Mouse (Mus musculus): ENCODE results near the gene Frs3. TPM values are rescaled to one million over a fixed set of nuclear protein-coding genes. Genes with fewer than 3 reads are reported as not detected.

Gene Frs3
- polyA plus RNA-seq, 2 experiments: 0.67 to 3.0 TPM

DNA sequence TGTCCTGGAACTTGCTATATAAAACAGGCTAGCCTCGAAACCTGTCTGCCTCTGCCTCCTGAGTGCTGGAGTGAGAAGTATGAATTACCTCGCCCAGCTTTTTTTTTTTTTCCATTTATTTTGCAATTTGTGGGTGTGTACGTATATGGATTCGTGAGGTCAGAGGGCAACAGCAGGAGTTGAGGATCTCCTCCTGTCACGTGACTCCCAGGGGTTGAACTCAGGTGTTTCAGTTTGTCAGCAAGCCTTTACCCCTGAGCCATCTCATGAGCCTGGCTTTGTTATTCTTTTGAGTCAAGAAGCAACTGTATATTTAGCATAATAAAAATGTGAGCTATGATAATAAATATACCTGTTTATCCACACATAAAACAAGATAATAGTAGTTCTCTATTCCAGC lies 33.1 kb upstream of the Frs3 start:
- ATAC-seq (ENCODE audit: insufficient read depth): no peak

DNA sequence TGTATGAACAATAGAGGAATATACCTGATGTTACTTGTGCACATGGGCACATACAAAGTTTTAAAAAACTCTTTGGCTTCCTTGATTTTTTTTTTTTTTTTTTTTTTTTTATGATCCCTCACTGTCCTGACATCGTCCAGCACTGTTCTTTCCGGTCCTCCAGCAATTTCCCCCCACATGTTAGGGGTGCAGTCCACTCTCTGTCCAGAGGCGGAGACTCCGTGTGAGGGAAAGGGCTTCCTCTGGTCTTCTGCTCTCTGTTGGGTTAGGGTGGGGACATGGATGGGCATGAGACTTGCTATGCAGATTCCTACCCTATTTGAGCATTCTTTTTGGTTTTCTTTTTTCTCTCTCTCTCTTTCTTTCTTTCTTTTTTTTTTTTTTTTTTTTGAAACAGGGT lies 30.9 kb upstream of the Frs3 start:
- no peak overlapping the region for H3K27ac ChIP-seq
- ATAC-seq (ENCODE audit: insufficient read depth): no peak
- no peaks in the 10 kb centered on the region for H3K9me3 ChIP-seq (ENCODE audit: control insufficient read depth, low read length)
- no peak overlapping the region for H3K4me3 ChIP-seq (ENCODE audit: insufficient read depth in 1 of 2, low read depth in 2 of 2, low read length in 2 of 2)
- H3K36me3 ChIP-seq (replicated peaks; ENCODE audit: control insufficient read depth, insufficient read depth, low read depth): peaks cover 3% of the 10 kb centered on the region
- H3K4me2 ChIP-seq (ENCODE audit: low read depth): no peak overlapping the region
- DNase-seq (ENCODE audit: low read depth in 3 of 3, low spot score in 3 of 3): no peak
- H3K4me1 ChIP-seq (replicated peaks; ENCODE audit: control insufficient read depth in 2 of 2, insufficient read depth in 2 of 2, low read length in 1 of 2): no peaks in the 10 kb centered on the region
- WGBS (ENCODE audit: insufficient replicate concordance): 81% methylated on average over 4 of the region's 4 CpGs
- H3K27me3 ChIP-seq (ENCODE audit: control insufficient read depth, insufficient read depth, low read length): no peaks in the 10 kb centered on the region
- H3K9ac ChIP-seq (replicated peaks): no peak overlapping the region
- TF ChIP-seq CTCF (IDR thresholded peaks at IDR 0.05; ENCODE audit: low read depth) (no peak), EP300 (IDR thresholded peaks at IDR 0.05; ENCODE audit: low read depth) (no peak)

More for the DNA sequence above, 33.1 kb upstream of the Frs3 start:
- H3K4me3 ChIP-seq (ENCODE audit: insufficient read depth in 1 of 2, low read depth in 2 of 2, low read length in 2 of 2): no peak overlapping the region
- no peaks in the 10 kb centered on the region for H3K4me1 ChIP-seq (replicated peaks; ENCODE audit: control insufficient read depth in 2 of 2, insufficient read depth in 2 of 2, low read length in 1 of 2)
- TF ChIP-seq EP300 (IDR thresholded peaks at IDR 0.05; ENCODE audit: low read depth) (no peak), CTCF (IDR thresholded peaks at IDR 0.05; ENCODE audit: low read depth) (no peak)
- no peaks in the 10 kb centered on the region for H3K9me3 ChIP-seq (ENCODE audit: control insufficient read depth, low read length)
- H3K9ac ChIP-seq (replicated peaks): no peak overlapping the region
- no peak overlapping the region for H3K27ac ChIP-seq
- H3K36me3 ChIP-seq (replicated peaks; ENCODE audit: control insufficient read depth, insufficient read depth, low read depth): peaks cover 3% of the 10 kb centered on the region
- no peaks in the 10 kb centered on the region for H3K27me3 ChIP-seq (ENCODE audit: control insufficient read depth, insufficient read depth, low read length)
- H3K4me2 ChIP-seq (ENCODE audit: low read depth): no peak overlapping the region
- DNase-seq (ENCODE audit: low read depth in 3 of 3, low spot score in 3 of 3): no peak
- 79% methylated on average over 5 of the region's 5 CpGs for WGBS (ENCODE audit: insufficient replicate concordance)

DNA sequence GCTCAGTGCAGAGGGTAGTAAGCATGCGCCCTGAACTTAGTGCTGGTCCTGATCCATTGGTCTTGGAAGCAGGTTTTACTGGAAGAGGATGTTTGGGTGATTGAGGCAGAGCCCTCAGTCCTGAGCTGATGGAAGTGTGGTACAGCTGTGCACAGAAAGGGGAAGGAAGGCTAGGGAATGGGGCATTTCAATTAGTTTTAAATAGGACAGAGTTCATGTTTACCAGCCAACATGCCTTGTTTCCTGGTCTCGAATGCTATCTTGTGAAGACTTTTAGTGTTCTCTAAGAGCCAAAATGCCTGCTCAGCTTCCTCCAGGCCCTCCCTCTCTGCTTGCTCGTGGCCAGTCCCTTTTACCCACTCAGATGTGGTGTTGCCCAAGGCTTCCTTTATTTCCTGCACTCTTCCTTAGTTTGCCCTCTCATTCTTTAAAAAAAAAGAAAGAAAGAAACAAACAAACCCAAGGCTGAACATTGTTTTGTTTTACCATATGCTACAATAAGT lies 30.0 kb upstream of the Frs3 start:
- ATAC-seq (ENCODE audit: insufficient read depth) (no peak), DNase-seq (ENCODE audit: low read depth in 3 of 3, low spot score in 3 of 3) (no peak)
- Histone ChIP-seq H3K27me3 (ENCODE audit: control insufficient read depth, insufficient read depth, low read length) (no peaks in the 10 kb centered on the region), H3K27ac (no peak overlapping the region), H3K9ac (replicated peaks) (no peak overlapping the region), H3K9me3 (ENCODE audit: control insufficient read depth, low read length) (no peaks in the 10 kb centered on the region), H3K4me2 (ENCODE audit: low read depth) (no peak overlapping the region), H3K36me3 (replicated peaks; ENCODE audit: control insufficient read depth, insufficient read depth, low read depth) (no peaks in the 10 kb centered on the region; the same call in 1 of the 2 replicates), H3K4me1 (replicated peaks; ENCODE audit: control insufficient read depth in 2 of 2, insufficient read depth in 2 of 2, low read length in 1 of 2) (no peaks in the 10 kb centered on the region), H3K4me3 (ENCODE audit: insufficient read depth in 1 of 2, low read depth in 2 of 2, low read length in 2 of 2) (no peak overlapping the region)
- no peak for TF ChIP-seq EP300 (IDR thresholded peaks at IDR 0.05; ENCODE audit: low read depth)
- no peak for TF ChIP-seq CTCF (IDR thresholded peaks at IDR 0.05; ENCODE audit: low read depth)
- WGBS (ENCODE audit: insufficient replicate concordance): 44% methylated on average over 3 of the region's 3 CpGs

DNA sequence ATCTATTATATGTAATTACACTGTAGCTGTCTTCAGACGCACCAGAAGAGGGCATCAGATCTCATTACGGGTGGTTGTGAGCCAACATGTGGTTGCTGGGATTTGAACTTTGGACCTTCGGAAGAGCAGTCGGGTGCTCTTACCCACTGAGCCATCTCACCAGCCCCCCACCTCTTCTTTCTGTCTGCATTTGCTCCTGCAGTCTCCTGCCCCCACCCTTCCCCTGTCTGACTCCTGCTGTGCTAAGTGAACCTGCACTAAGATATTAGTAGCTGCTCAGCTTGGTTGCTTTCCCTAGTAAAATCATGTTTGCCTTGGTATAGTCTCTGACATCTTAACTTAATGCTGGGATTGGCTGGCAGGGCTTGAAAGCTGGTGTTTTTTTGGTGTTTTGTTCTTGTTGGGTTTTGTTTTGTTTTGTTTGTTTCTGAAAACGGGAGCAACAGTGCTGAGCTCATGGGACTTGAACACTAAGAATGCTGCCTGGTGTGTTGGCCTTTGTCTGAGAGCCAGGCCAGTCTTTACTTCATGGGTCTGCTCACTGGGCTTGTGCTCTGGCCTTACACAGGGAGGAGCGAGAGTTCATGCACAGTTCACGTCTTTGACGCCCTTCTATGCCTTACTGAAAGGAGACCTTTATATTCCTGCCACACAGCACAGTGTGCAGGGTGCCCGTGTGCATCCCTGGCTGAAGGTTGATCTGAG lies 25.7 kb upstream of the Frs3 start:
- Histone ChIP-seq H3K4me2 (ENCODE audit: low read depth) (no peak overlapping the region), H3K27me3 (ENCODE audit: control insufficient read depth, insufficient read depth, low read length) (no peaks in the 10 kb centered on the region), H3K4me1 (replicated peaks; ENCODE audit: control insufficient read depth in 2 of 2, insufficient read depth in 2 of 2, low read length in 1 of 2) (no peaks in the 10 kb centered on the region), H3K9me3 (ENCODE audit: control insufficient read depth, low read length) (no peaks in the 10 kb centered on the region), H3K36me3 (replicated peaks; ENCODE audit: control insufficient read depth, insufficient read depth, low read depth) (peaks cover 2% of the 10 kb centered on the region; the same call in 1 of the 2 replicates), H3K27ac (no peak overlapping the region), H3K4me3 (ENCODE audit: insufficient read depth in 1 of 2, low read depth in 2 of 2, low read length in 2 of 2) (no peak overlapping the region), H3K9ac (replicated peaks) (no peak overlapping the region)
- DNase-seq (ENCODE audit: low read depth in 3 of 3, low spot score in 3 of 3): no peak
- no peak for ATAC-seq (ENCODE audit: insufficient read depth)
- WGBS (ENCODE audit: insufficient replicate concordance): 74% methylated on average over 9 of the region's 9 CpGs
- TF ChIP-seq CTCF (IDR thresholded peaks at IDR 0.05; ENCODE audit: low read depth) (no peak), EP300 (IDR thresholded peaks at IDR 0.05; ENCODE audit: low read depth) (no peak)

DNA sequence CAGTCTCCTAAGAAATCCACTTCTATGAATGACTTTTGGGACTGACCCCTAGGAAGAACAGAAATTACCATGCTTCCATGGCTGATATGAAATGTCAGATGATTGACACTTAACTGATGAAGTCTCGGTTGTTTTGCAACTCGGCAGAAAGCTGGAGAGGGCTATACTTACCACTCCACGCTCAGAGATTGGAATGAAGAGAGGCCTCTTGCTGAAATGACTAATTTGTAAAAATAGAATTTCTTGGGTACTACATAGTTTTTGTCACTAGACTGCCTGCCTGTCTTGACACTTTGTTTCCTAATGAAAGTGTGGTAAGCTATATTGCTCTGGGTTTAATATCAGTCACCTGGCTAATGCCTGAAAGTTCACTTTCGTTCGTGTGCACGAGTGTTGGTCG lies 24.4 kb upstream of the Frs3 start:
- Histone ChIP-seq H3K9me3 (ENCODE audit: control insufficient read depth, low read length) (no peaks in the 10 kb centered on the region), H3K27ac (no peak overlapping the region), H3K36me3 (replicated peaks; ENCODE audit: control insufficient read depth, insufficient read depth, low read depth) (peaks cover 2% of the 10 kb centered on the region; the same call in 1 of the 2 replicates), H3K4me3 (ENCODE audit: insufficient read depth in 1 of 2, low read depth in 2 of 2, low read length in 2 of 2) (no peak overlapping the region), H3K4me2 (ENCODE audit: low read depth) (no peak overlapping the region), H3K27me3 (ENCODE audit: control insufficient read depth, insufficient read depth, low read length) (no peaks in the 10 kb centered on the region), H3K4me1 (replicated peaks; ENCODE audit: control insufficient read depth in 2 of 2, insufficient read depth in 2 of 2, low read length in 1 of 2) (no peaks in the 10 kb centered on the region), H3K9ac (replicated peaks) (no peak overlapping the region)
- 66% methylated on average over 7 of the region's 7 CpGs for WGBS (ENCODE audit: insufficient replicate concordance)
- ATAC-seq (ENCODE audit: insufficient read depth): no peak
- DNase-seq (ENCODE audit: low read depth in 3 of 3, low spot score in 3 of 3): no peak
- TF ChIP-seq EP300 (IDR thresholded peaks at IDR 0.05; ENCODE audit: low read depth): no peak
- TF ChIP-seq CTCF (IDR thresholded peaks at IDR 0.05; ENCODE audit: low read depth): no peak

All from liver, embryonic 14.5 days (tissue).